Mouse (Mus musculus) CD8-positive naive resting alpha-beta T cell, adult 2 months (primary cell): ENCODE data around the gene Cntrl.

Experiments
- DNase-seq, 2 experiments: peaks; one replicate each; pipeline ENCODE4 v3.0.0; 2022; ENCODE audit warnings: low read depth in 2 of 2, low spot score in 2 of 2

Gene Cntrl

DNA sequence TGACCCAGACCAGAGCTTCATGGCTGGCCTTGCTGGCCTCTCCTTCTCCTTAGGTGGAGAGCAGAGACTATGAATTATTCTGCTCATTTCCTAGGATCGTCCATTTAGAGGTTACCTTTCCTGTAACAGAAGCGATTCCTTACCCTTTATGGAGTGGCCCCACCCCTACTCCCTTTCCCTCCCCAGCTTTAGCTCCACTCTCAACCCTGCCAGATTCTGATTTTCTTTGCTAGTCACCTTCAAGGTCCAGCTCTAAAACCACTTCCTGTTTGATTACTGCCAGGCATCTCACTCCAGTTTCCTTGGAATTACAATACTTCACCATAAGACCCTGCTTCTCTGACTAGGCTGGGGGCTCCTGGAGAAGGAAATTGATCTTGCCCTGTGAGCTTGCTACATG, 107.4 kb downstream of the Cntrl start:
- DNase-seq, result no peak

DNA sequence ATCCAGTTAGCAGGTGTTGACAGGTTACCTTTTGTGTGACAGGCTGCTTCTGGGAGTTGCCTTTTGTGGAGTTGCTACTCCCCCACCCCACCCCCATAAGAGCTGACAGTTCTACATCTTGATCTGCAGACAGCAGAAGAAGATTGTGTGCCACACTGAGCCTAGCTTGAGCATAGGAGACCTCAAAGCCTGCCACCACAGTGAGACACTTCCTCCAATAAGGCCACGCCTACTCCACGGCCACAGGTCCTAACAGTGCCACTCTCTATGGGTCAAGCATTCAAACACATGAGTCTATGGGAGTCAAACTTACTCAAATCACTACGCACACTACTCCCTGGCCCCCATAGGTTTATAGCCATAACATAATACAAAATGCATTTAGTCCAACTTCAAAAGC, 109.4 kb downstream of the Cntrl start:
- no peak for DNase-seq

DNA sequence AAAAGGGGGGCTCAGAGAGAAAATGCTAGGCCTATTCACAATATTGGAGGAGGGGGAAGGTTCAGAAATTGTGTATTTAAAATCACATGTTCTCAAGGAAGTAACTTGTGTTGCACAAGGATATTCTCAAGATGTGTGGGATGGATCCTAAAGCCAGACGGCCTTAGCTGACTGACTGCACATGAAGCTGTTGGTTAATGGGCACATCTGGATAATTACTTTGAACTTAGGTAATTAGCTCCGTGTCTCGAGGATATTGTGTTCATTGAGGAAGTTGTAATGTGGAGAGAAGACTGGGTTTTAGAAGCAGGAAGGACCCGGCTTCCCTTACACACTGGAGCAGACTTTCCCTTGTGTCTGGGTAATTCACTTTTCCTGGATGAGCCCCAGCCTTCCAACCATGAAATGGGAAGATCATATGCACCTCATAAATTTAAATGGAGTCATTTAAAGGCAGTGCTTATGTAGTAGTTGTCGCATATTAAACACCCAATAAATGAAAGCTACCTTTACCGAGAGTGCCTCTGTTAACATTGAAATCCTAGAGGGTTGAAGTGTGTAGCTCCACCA, 113.6 kb downstream of the Cntrl start:
- no peak for DNase-seq

DNA sequence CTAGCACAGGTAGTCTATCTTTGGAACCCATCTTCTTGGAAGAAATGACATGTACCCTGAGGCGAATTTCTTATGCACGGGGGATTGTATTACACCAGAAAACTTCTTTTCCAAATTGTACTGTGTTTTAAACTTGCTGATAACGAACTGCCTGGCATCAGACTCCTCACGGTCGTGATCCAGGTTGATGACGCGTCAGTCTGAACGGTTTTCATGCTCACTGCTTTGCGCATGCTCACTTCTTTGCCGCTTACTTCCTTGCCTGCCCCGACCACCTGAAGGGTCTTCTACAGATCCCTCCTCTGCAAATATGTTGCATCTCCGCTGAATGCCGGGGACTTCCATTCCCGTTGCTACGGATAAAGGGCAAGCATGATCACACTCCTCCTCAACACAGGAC, 115.0 kb downstream of the Cntrl start:
- DNase-seq, result no peak

DNA sequence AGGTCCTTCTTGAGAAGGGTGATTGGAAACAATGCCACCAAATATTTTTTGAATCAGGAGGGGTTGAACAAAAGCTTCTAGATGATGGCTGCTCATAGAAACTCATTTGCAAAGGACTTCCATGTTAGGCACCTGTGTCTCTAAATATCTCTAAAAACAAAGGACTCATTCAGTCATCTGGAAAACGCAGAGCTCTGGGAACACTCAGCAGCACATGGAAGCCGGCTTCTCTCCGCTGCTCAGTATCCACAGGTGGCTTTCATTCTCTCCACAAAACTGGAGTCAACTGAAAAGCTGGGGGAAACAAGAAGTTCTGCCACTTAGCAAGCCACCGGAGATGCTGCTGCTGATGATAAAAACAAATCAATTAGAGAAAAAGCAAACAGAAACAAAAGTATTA, 118.9 kb downstream of the Cntrl start:
- DNase-seq, result no peak
